Mouse (Mus musculus): ENCODE measurements at regions not wholly inside any gene's neighbourhood (a gene's known extent, or its start where the extent isn't known, plus 50 kb on each side); places are given as distances from the start of the nearest gene placed in this dataset.

GRCm38 (mm10) chr9:41595749-41596148 is 434.3 kb upstream of the Ubash3b start:
- no peak for DNase-seq (ENCODE audit: extremely low read depth, low read depth, low spot score)

GRCm38 (mm10) chr9:41593998-41594397 is 432.5 kb upstream of the Ubash3b start:
- no peak for DNase-seq (ENCODE audit: extremely low read depth, low read depth, low spot score)

GRCm38 (mm10) chr9:41592900-41593690 is 431.6 kb upstream of the Ubash3b start:
- no peak for DNase-seq (ENCODE audit: extremely low read depth, low read depth, low spot score)

GRCm38 (mm10) chr9:41592101-41592500 is 430.6 kb upstream of the Ubash3b start:
- DNase-seq (ENCODE audit: extremely low read depth, low read depth, low spot score) = no peak

- no peak for DNase-seq (ENCODE audit: extremely low read depth, low read depth, low spot score)
These were observed 428.7 kb upstream of the Ubash3b start for GRCm38 (mm10) chr9:41590164-41590563.

GRCm38 (mm10) chr9:41588466-41589425 is 427.2 kb upstream of the Ubash3b start:
- DNase-seq (ENCODE audit: extremely low read depth, low read depth, low spot score) = no peak

GRCm38 (mm10) chr9:41587762-41588161 is 426.3 kb upstream of the Ubash3b start:
- no peak for DNase-seq (ENCODE audit: extremely low read depth, low read depth, low spot score)

- no peak for DNase-seq (ENCODE audit: extremely low read depth, low read depth, low spot score)
These were observed 425.6 kb upstream of the Ubash3b start for GRCm38 (mm10) chr9:41586966-41587570.

- no peak for DNase-seq (ENCODE audit: extremely low read depth, low read depth, low spot score)
These were observed 424.8 kb upstream of the Ubash3b start for GRCm38 (mm10) chr9:41586291-41586690.

- DNase-seq (ENCODE audit: extremely low read depth, low read depth, low spot score) = no peak
These were observed 424.3 kb upstream of the Ubash3b start for GRCm38 (mm10) chr9:41585771-41586170.

GRCm38 (mm10) chr9:41585012-41585411 is 423.5 kb upstream of the Ubash3b start:
- no peak for DNase-seq (ENCODE audit: extremely low read depth, low read depth, low spot score)

- DNase-seq (ENCODE audit: extremely low read depth, low read depth, low spot score) = no peak
These were observed 422.3 kb upstream of the Ubash3b start for GRCm38 (mm10) chr9:41583711-41584329.

- no peak for DNase-seq (ENCODE audit: extremely low read depth, low read depth, low spot score)
These were observed 421.8 kb upstream of the Ubash3b start for GRCm38 (mm10) chr9:41583276-41583675.

GRCm38 (mm10) chr9:41582711-41583236 is 421.3 kb upstream of the Ubash3b start:
- DNase-seq (ENCODE audit: extremely low read depth, low read depth, low spot score) = no peak

GRCm38 (mm10) chr9:41582171-41582570 is 420.7 kb upstream of the Ubash3b start:
- no peak for DNase-seq (ENCODE audit: extremely low read depth, low read depth, low spot score)

- no peak for DNase-seq (ENCODE audit: extremely low read depth, low read depth, low spot score)
These were observed 420.2 kb upstream of the Ubash3b start for GRCm38 (mm10) chr9:41581741-41582140.

- no peak for DNase-seq (ENCODE audit: extremely low read depth, low read depth, low spot score)
These were observed 419.7 kb upstream of the Ubash3b start for GRCm38 (mm10) chr9:41581152-41581551.

- no peak for DNase-seq (ENCODE audit: extremely low read depth, low read depth, low spot score)
These were observed 419.1 kb upstream of the Ubash3b start for GRCm38 (mm10) chr9:41580611-41581041.

GRCm38 (mm10) chr9:41580067-41580466 is 418.6 kb upstream of the Ubash3b start:
- DNase-seq (ENCODE audit: extremely low read depth, low read depth, low spot score) = no peak

GRCm38 (mm10) chr9:41579107-41580014 is 417.9 kb upstream of the Ubash3b start:
- DNase-seq (ENCODE audit: extremely low read depth, low read depth, low spot score) = no peak

Data from fat pad, adult 2 months (tissue).